Mouse (Mus musculus) left cerebral cortex, adult 9 months (tissue): ENCODE results near the gene Ppp6r2.

Experiments
- DNase-seq, 2 experiments: peaks; one replicate each; pipeline ENCODE4 v3.0.0; 2022; ENCODE audit warnings: low spot score in 2 of 2

Gene Ppp6r2

DNA sequence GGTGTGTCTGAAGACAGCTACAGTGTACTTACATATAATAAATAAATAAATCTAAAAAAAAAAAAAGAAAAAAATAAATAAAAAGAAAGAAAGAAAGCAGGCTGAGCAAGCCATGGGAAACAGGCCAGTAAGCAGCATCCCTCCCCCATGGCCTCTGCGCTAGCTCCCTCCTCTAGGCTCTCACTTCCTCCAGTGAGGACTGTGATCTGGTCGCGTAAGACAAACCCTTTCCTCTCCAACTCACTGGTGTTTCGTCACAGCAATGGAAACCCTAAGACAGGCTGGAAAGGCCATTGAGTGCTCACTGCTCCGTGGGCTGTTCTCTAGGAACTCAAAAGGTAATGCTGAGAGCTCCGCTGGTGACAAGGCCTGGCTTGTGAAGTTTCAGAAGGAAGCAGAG, 37.7 kb downstream of the Ppp6r2 start:
- DNase-seq: no peak

DNA sequence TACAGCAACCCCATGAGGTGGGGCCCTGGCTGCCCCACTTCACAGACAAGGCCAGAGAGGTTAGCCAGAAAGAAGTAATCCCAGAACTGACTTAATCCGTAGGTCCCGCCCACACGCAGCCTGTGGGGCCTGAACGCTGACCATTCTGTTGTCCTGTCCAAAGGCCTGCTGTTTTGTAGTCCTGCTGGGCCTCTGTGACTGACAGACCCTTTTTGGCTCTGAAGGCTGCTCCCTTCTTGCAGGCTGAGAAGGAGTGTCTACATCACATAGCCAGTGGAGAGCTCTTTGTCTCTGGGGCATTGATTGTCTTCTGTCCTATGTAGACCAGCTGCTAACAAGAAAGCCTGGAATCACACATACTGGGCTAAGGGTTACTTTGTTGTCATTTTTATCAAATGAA, 44.0 kb downstream of the Ppp6r2 start:
- no peak for DNase-seq

GRCm38 (mm10) chr15:89258997-89259396, 47.6 kb downstream of the Ppp6r2 start:
- DNase-seq: no peak

DNA sequence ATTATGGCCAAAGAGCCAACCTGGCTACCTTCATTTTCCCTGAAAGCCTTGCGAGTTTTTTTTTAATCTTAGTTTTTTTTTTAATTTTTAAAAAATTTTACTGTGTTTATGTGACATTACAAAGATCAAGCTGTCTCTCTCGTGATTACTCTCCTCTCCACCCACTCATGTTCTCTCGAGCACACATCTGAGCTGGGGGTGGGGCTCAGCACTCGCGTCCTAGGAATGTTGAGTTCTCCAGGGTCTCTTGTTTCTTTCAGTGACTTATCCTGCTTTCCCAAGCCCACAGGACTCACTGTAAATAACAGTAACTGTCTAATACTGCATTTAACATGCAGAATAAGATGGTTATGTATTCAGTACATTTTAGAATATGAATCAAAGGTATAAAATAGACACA, 53.1 kb downstream of the Ppp6r2 start:
- DNase-seq: no peak

DNA sequence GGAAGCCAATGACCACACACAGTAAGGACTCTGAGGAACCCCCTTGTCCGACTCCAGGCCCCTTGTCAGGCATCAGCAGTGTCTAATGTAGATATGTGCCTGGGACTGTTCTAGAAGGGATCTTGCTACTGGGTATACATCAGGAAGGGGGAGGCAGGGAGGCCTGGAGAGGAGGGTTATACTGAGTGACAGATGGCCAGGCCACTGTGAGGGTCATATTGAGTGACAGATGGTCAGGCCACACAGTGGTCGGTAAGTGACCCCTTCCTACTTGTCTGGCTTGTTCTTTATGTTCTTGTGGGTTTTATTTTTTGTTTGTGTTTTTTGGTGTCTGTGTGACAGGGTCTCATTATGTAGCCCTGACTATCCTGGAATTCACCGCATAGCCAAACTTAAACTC, 64.1 kb downstream of the Ppp6r2 start:
- no peak for DNase-seq

GRCm38 (mm10) chr15:89277366-89277765, 66.0 kb downstream of the Ppp6r2 start:
- no peak for DNase-seq

GRCm38 (mm10) chr15:89282546-89282945, 71.2 kb downstream of the Ppp6r2 start:
- DNase-seq: no peak

- DNase-seq: no peak
Measured at GRCm38 (mm10) chr15:89284094-89284493, 72.7 kb downstream of the Ppp6r2 start.

DNA sequence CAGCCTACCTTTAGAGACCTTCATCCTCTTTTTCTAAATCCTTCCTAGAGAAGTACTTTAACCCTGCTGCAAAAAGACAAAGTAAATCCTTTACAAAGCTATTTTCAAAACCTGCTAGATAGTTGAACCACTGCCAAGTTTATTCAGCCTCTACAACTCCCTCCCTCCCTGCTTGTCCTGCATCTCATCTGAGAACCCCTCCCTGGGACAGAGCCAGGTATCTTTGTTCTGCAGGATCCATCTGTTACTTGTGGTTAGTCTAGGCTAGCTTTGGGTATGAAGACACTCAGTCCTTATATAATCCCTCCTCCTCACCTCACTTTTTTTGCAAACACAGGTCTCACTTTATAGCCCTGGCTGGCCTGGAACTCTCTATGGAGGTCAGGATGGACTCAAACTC, 73.7 kb downstream of the Ppp6r2 start:
- peak in 1 of 2 experiments; percentile 47 for DNase-seq

DNA sequence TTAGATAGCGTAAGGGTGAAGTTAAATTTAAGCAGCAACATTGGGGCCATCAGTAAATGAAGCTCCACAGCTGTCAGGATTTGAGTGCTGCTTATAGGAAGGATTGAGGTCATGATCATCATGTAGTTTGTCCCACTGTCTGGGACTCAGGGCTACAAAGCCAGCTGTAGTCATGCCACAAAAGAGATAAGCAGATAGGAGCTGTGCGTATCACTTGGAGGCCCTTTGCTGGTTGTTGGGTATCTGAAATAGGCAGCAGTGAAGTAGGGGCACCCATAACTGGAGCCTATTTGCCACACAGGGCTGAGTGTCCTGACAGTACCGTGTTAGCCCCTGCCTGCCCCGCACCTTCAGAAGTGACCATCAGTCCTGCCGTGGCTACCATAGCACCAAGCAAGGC, 74.1 kb downstream of the Ppp6r2 start:
- DNase-seq: no peak

GRCm38 (mm10) chr15:89286114-89286513, 74.8 kb downstream of the Ppp6r2 start:
- DNase-seq: no peak

DNA sequence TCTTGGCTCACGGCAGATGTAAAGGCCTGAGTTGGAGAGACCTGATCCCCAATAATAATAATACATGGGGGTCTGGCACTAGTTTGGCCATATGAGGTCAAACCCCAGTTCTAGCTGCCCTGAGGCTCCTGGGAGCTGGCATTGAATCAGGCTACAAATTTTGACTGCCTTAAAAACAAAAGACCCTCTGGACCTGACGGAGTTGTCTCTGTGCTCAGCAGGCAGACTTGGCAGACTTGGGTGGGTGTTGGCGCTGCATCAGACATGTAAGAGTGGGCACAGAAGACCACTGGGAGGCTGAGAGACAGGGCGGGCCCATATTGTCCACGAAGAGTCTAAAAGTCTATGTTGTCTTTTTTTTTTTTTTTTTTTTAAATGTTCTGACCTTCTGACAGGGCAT, 75.2 kb downstream of the Ppp6r2 start:
- no peak for DNase-seq

DNA sequence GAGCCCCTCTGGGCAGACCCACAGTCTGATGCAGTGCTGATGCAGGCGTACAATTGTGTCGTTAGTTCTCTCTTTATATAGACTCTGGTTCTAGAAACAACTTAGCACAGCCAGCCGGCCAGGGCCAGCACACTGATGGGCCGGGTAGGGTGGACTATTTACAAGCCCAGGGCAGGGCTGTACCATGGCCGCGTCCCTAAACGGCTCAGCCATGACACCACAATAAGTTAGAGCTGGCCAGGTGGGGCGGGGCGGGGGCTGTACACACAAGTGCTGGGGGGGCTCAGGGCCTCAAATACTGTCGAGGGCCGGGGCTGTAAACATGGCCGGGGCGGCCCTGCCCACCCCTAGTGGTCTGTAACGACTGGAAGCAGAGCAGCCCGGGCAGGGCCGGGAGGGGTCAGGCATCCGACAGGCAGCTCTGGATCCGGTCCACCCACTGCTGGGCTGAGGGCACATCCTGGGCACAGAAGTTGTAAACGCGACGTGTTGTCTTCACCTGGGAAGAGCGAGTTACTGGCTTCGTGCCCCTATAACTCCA, 76.9 kb downstream of the Ppp6r2 start:
- no peak for DNase-seq

DNA sequence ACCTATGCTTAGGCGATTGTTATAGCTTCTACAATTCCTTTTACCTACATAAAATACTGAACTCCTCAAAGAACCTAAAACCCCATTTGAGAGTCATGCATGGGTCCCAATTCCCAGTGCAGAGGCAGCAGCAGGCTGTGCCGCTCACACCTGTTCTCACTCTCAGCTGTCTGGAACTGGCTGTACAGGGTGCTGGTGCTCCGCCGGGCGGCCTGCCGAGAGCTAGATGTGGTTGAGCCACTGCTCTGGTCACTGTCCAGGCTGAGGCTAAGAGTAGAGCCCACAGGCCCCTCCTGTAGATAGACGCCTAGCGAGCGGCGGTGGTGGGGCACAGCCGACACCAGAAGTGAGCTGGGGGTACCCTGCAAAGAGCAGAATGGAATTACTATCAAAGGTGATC, 78.1 kb downstream of the Ppp6r2 start:
- DNase-seq: no peak

- no peak for DNase-seq
Measured at GRCm38 (mm10) chr15:89291521-89291920, 80.2 kb downstream of the Ppp6r2 start.

- no peak for DNase-seq
Measured at GRCm38 (mm10) chr15:89292795-89293194, 81.4 kb downstream of the Ppp6r2 start.

- DNase-seq: no peak
Measured at GRCm38 (mm10) chr15:89293778-89294177, 82.4 kb downstream of the Ppp6r2 start.

DNA sequence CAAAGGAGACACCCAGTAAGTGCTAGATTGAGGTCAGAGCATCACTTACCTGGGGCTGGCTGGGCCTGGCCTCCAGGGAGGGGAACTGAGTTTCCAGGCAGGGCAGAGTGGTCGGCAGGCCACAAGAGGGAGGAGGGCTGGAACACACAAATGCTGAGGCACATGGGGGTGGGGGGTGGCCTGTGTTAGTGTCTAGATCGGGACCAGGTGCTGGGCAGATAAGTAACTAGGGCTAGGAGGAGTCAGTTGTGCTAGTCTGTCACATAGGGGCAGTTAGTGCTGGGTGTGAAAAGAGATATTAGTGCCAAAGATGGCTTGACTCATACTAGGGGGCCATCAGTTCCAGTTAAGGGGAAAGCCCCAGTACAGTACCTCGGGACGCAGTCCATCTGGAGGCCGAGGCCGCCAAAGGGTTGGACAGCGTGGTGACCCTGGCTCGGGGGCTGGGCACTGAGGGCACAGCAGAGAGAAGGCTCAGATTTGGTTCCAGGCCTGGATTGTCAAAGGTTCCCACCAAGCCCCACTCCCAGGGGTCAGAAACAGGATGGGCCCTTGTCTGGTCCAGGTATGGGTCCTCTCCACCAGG, 84.3 kb downstream of the Ppp6r2 start:
- no peak for DNase-seq

GRCm38 (mm10) chr15:89296465-89296864, 85.1 kb downstream of the Ppp6r2 start:
- DNase-seq: no peak

DNA sequence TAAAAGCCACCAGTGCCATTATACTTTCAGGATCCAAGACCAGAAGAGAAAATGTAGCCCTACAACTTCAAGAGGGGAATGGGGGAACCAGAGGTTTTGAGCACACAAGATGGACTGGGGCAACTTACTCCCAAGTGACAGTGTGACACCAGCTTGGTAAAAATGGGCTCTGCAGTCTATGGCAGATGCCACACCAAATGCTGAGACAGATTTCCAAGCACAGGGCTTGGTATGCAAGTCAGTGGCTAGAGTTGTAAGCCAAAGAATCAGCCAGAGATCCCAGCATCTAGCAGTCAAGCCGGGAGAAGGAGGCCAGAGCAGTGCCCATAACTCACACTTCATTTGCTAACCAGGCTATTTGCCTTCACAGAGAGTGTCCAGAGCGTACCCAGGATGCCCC, 86.3 kb downstream of the Ppp6r2 start:
- no peak for DNase-seq

DNA sequence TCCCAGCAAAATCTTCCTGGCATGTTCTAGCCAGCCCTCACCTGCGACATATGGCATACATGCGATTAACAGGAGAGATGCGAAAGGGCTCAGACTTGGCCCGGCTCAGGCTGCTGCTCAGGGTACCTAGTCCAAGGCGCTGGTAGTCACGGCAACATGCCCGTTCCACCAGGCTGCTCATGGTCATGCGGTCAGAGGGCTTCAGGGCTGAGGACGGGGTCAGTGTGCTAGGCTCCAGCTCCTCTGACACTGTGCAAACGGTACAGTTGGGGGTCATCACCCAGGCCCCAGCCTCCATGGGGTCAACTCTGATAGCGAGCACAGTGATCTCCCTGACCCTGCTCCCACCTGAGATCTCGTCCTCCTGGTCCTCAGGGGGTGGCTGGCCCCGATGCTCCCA, 88.8 kb downstream of the Ppp6r2 start:
- DNase-seq: no peak

GRCm38 (mm10) chr15:89300600-89300999, 89.2 kb downstream of the Ppp6r2 start:
- no peak for DNase-seq

- no peak for DNase-seq
Measured at GRCm38 (mm10) chr15:89305966-89306365, 94.6 kb downstream of the Ppp6r2 start.

DNA sequence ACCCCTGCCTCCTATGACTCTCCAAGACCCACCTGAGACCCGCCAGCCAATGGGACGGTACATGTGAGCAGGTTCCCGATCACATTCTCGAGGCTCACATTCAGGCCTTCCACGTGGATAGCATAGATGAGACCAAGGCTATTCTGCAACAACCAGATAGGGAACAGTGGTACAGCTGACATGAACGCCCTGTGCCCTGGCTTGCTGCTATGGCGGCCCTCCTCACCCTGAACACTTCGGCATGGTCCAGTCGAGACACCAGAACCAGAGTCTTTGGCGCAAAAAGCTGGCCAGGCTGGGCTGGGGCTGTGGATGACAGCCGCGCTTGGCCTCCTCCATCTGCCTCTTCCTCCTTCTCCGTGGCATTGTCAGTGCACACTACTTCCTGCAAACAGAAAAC, 96.1 kb downstream of the Ppp6r2 start:
- no peak for DNase-seq
